Mouse (Mus musculus): ENCODE results near the gene Hoxc10.

GRCm38 (mm10) chr15:102997431-102997830 lies 30.8 kb downstream of the Hoxc10 start:
- no peak for TF ChIP-seq CTCF (IDR thresholded peaks at IDR 0.05; ENCODE audit: extremely low read depth, insufficient read depth, low read length)
- TF ChIP-seq POLR2A (IDR thresholded peaks at IDR 0.05; ENCODE audit: extremely low read depth, insufficient read depth, low read length), result no peak
